ENCODE assay signal across 27 mouse cellular contexts in genomic region chr1:36436515-36436914, GRCm38 (mm10). TPM values are rescaled to one million over a fixed set of nuclear protein-coding genes. Genes with fewer than 3 reads are reported as not detected.
DNase-seq lines count a peak whose midpoint lies in the region; ATAC-seq and TF ChIP-seq lines count a peak whose summit lies in the region.
"Had no signal": no experiment of that assay in that cellular context is flagged by ENCODE, and none has a peak within 500 bp of the region (broad histone marks: within the 10 kb centered on the region; RNA-seq: fewer than 3 reads in every experiment).

No protein-coding gene starts in this region.

- no peak for ATAC-seq in liver, postnatal 0 days
- ATAC-seq in megakaryocyte, adult 5-6 weeks (ENCODE audit: poor library complexity, severe bottlenecking) = peak; percentile 52; the same call in 1 of the 2 replicates
- ATAC-seq: activated CD4-positive, CD25-positive, alpha-beta regulatory T cell, adult 4 months; CD4-positive, CD25-positive, alpha-beta regulatory T cell, adult 4 months; forebrain, embryonic 14.5 days; forebrain, embryonic 16.5 days; Patski had no signal

- H3K36me3 ChIP-seq in liver, adult 2 months (ENCODE audit: control insufficient read depth, insufficient read depth, low read length) = peaks cover 22% of the 10 kb centered on the region
- H3K36me3 ChIP-seq in liver, postnatal 0 days (replicated peaks; ENCODE audit: insufficient read depth, low read length) = peaks cover 50% of the 10 kb centered on the region

- H3K9ac ChIP-seq in liver, adult 2 months (ENCODE audit: low read depth, low read length) = no peak overlapping the region
- H3K9ac ChIP-seq in liver, postnatal 0 days (replicated peaks) = no peak overlapping the region
- H3K9ac ChIP-seq: embryonic facial prominence, embryonic 13.5 days; embryonic facial prominence, embryonic 15.5 days; forebrain, embryonic 12.5 days had no signal

- no peak overlapping the region for H3K27ac ChIP-seq in liver, adult 2 months (replicated peaks; ENCODE audit: insufficient read depth, low read depth, low read length)
- no peak overlapping the region for H3K27ac ChIP-seq in liver, postnatal 0 days (ENCODE audit: low read depth)
- peak overlapping the region; percentile 53 for H3K27ac ChIP-seq in bone marrow macrophage, adult 2 months (ENCODE audit: insufficient read depth, low read depth, low read length)
- H3K27ac ChIP-seq: embryonic facial prominence, embryonic 13.5 days; embryonic facial prominence, embryonic 15.5 days; forebrain, embryonic 10.5 days; forebrain, embryonic 12.5 days had no signal

- DNase-seq in liver, adult 2 months (ENCODE audit: extremely low read depth, low read depth, low spot score) = peak; percentile 21
- DNase-seq in liver, postnatal 0 days = no peak
- DNase-seq in cerebellum, postnatal 36 days = no peak
- no peak for DNase-seq in thymus, postnatal 25 days
- DNase-seq: adrenal gland, adult 8-10 months; adrenal gland, postnatal 14 days; adrenal gland, postnatal 36 days; B cell, adult 2 months; cerebellum, adult 11 months; cerebellum, adult 18-20 months; cerebellum, adult 8-10 months; cerebellum, adult 9-11 months; cerebellum, postnatal 14 days had no signal

- TF ChIP-seq POLR2A in liver, adult 2 months (IDR thresholded peaks at IDR 0.05; ENCODE audit: extremely low read depth, insufficient read depth, low read length) = no peak
- no peak for TF ChIP-seq POLR2A in bone marrow macrophage, adult 2 months (IDR thresholded peaks at IDR 0.05; ENCODE audit: borderline replicate concordance, low read depth, low read length)

- H3K27me3 ChIP-seq in liver, adult 2 months (ENCODE audit: control insufficient read depth, insufficient read depth, low read length) = no peaks in the 10 kb centered on the region
- H3K27me3 ChIP-seq in liver, postnatal 0 days (ENCODE audit: insufficient read depth, low read length) = no peaks in the 10 kb centered on the region
- H3K27me3 ChIP-seq: CH12.LX; embryonic facial prominence, embryonic 13.5 days; embryonic facial prominence, embryonic 15.5 days; forebrain, embryonic 12.5 days; Patski had no signal

- no peak overlapping the region for H3K4me2 ChIP-seq in liver, postnatal 0 days (ENCODE audit: low read depth, low read length)
- H3K4me2 ChIP-seq: embryonic facial prominence, embryonic 13.5 days; embryonic facial prominence, embryonic 15.5 days; forebrain, embryonic 12.5 days had no signal

- no peak overlapping the region for H3K4me3 ChIP-seq in liver, adult 2 months (ENCODE audit: insufficient read depth, low read depth, low read length)
- H3K4me3 ChIP-seq in liver, postnatal 0 days (ENCODE audit: low read depth, low read length) = no peak overlapping the region
- H3K4me3 ChIP-seq in bone marrow macrophage, adult 2 months (ENCODE audit: insufficient read depth, low read length) = no peak overlapping the region
- H3K4me3 ChIP-seq: embryonic facial prominence, embryonic 13.5 days; embryonic facial prominence, embryonic 15.5 days; erythroblast, embryonic 14.5 days; forebrain, embryonic 10.5 days; forebrain, embryonic 12.5 days had no signal

- TF ChIP-seq CTCF in liver, adult 2 months (IDR thresholded peaks at IDR 0.05; ENCODE audit: low read depth, low read length) = no peak
- no peak for TF ChIP-seq CTCF in liver, postnatal 0 days (IDR thresholded peaks at IDR 0.05; ENCODE audit: low read depth)
- no peak for TF ChIP-seq CTCF in bone marrow macrophage, adult 2 months (IDR thresholded peaks at IDR 0.05; ENCODE audit: low read depth, low read length)

- H3K9me3 ChIP-seq in liver, postnatal 0 days (ENCODE audit: low read length) = no peaks in the 10 kb centered on the region
- H3K9me3 ChIP-seq: embryonic facial prominence, embryonic 13.5 days; embryonic facial prominence, embryonic 15.5 days; forebrain, embryonic 10.5 days; forebrain, embryonic 12.5 days; G1E had no signal

- no peaks in the 10 kb centered on the region for H3K79me2 ChIP-seq in liver, adult 2 months (ENCODE audit: control insufficient read depth, insufficient read depth, low read length)

- no peak for TF ChIP-seq EP300 in liver, postnatal 0 days (IDR thresholded peaks at IDR 0.05; ENCODE audit: low read depth)

- WGBS in liver, adult 2 months = 95% methylated on average over 6 of the region's 6 CpGs
- 79% methylated on average over 6 of the region's 6 CpGs for WGBS in liver, postnatal 0 days (ENCODE audit: insufficient replicate concordance)

- no peaks in the 10 kb centered on the region for H3K4me1 ChIP-seq in liver, adult 2 months (ENCODE audit: control insufficient read depth, insufficient read depth, low read length)
- no peaks in the 10 kb centered on the region for H3K4me1 ChIP-seq in liver, postnatal 0 days (ENCODE audit: insufficient read depth)
- peaks cover 14% of the 10 kb centered on the region for H3K4me1 ChIP-seq in bone marrow macrophage, adult 2 months (ENCODE audit: control insufficient read depth, insufficient read depth, low read length)
- H3K4me1 ChIP-seq: embryonic facial prominence, embryonic 13.5 days; embryonic facial prominence, embryonic 15.5 days; forebrain, embryonic 10.5 days; forebrain, embryonic 12.5 days had no signal

RNA-seq across cellular contexts. Expression of gene Lman2l, which starts 8.6 kb away (rescaled TPM):
- total RNA-seq in liver, adult 2 months (2014; rRNA removed) = 5.1 and 7.9 TPM in 2 replicates
- 7.7 and 9.3 TPM in 2 replicates for polyA plus RNA-seq in liver, adult 2 months (2012; rRNA removed)
- 9.0 and 9.9 TPM in 2 replicates for polyA plus RNA-seq in liver, postnatal 0 days (2015; fragmentation: Nextera tagmentation; extraction: Ambion mirVana)
- polyA plus RNA-seq in bone marrow macrophage, adult 2 months (2012; ENCODE audit: insufficient read depth, insufficient read length, missing spikeins) = 38.9 and 40.8 TPM in 2 replicates
- 23.9 and 25.4 TPM in 2 replicates for total RNA-seq in megakaryocyte, adult 5-6 weeks (2015)
- total RNA-seq in megakaryocyte, adult 5-6 weeks (2017) = 14.4 and 15.8 TPM in 2 replicates

RNA-seq across cellular contexts. Expression of gene Cnnm4, which starts 34.9 kb away (rescaled TPM):
- 2.3 and 3.9 TPM in 2 replicates for total RNA-seq in liver, adult 2 months (2014; rRNA removed)
- 2.4 and 2.7 TPM in 2 replicates for polyA plus RNA-seq in liver, adult 2 months (2012; rRNA removed)
- 2.1 and 2.2 TPM in 2 replicates for polyA plus RNA-seq in liver, postnatal 0 days (2015; fragmentation: Nextera tagmentation; extraction: Ambion mirVana)
- polyA plus RNA-seq in bone marrow macrophage, adult 2 months (2012; ENCODE audit: insufficient read depth, insufficient read length, missing spikeins) = 7.3 and 8.5 TPM in 2 replicates
- 17.8 and 22.7 TPM in 2 replicates for total RNA-seq in megakaryocyte, adult 5-6 weeks (2015)
- 15.2 and 16.3 TPM in 2 replicates for total RNA-seq in megakaryocyte, adult 5-6 weeks (2017)
